Mouse (Mus musculus) heart, adult 2 months (tissue): Measurements from ENCODE around the gene H1foo.

Source experiments
- CTCF ChIP-seq: fragments of 200-600 bp; IDR thresholded peaks from 2 replicates; pipeline ENCODE4 v1.8.1; 2022; ENCODE audit warnings: antibody characterized with exemption, mild to moderate bottlenecking, moderate library complexity
- EP300 ChIP-seq: fragments of 200-500 bp; IDR thresholded peaks from 2 replicates; pipeline ENCODE4 v1.6.1; 2011; ENCODE audit warnings: low read depth, low read length, control low read depth; ENCODE audit not compliant: insufficient read depth

- TF ChIP-seq EP300 (no peak), CTCF (no peak)
Measured at GRCm38 (mm10) chr6:115994146-115994876, 49.6 kb downstream of the H1foo start.
